Mouse (Mus musculus): ENCODE results near the gene Gm12216. TPM values are rescaled to one million over a fixed set of nuclear protein-coding genes. Genes with fewer than 3 reads are reported as not detected.
A peak's percentile ranks its signal among the peaks of the same experiment; 100 is the strongest.

Gene Gm12216
- total and polyA plus RNA-seq, 3 experiments = 2.6 to 4.4 (median 2.6) TPM

DNA sequence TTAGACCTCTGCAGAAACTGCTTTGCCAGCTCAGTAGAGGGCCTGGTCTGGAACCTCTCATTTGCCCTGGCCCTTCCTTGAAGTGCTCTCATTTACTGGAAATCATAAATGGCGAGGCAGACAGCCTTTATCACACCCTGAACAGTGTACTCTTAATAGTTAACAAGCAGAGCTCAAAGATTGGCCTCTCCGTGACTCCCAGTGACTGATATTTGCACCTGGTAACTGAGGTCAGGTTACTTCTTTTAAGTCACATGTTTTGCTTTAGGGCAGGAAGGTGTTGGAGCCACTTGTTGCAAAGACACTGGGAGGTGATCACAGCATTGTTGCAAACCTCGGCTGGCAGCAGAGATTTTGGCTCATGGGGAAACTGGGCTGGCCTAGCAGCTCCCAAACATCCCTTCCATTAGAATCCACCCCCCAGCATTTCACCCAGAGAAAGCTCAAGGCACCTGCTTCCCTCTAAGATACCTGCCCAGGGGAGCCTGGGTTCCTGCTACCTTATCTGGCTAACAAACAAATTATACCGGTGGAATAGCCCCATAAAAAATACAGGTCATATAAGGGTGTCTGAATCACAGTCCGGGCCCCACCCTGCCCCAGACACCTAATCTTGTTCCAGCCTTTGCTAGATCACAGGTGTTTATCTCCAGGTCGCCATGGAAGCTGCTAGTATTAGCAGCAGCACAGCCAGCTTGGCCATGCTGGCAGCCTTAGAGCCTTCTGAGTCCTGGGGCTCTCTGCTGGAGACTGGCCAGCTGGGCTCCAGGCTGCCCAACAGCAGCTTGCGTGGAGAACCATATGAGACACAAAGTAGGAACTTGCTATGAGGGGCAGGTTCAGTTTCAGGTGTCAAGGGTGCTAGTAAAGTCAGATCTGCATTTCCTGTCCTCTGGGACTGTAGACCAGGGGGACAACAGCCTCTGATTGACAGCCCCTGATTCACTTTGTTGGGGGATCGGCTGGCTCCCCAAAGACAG, 19.1 kb downstream of the Gm12216 start:
- no peak for DNase-seq
- H3K27me3 ChIP-seq (ENCODE audit: control insufficient read depth, insufficient read depth, low read length) = no peaks in the 10 kb centered on the region
- no peaks in the 10 kb centered on the region; the same call in 1 of the 2 replicates for H3K4me1 ChIP-seq (ENCODE audit: control insufficient read depth, insufficient read depth, low read length)
- TF ChIP-seq POLR2A (IDR thresholded peaks at IDR 0.05; ENCODE audit: insufficient read depth, low read depth, low read length) (no peak), CTCF (IDR thresholded peaks at IDR 0.05) (no peak), EP300 (IDR thresholded peaks at IDR 0.05; ENCODE audit: insufficient read depth, low read depth, low read length) (no peak)
- H3K4me3 ChIP-seq = no peak overlapping the region
- H3K79me2 ChIP-seq (replicated peaks; ENCODE audit: control insufficient read depth, insufficient read depth, low read length) = no peaks in the 10 kb centered on the region; the same call in 1 of the 2 replicates
- WGBS = 58% methylated on average over 8 of the region's 8 CpGs
- H3K27ac ChIP-seq = no peak overlapping the region
- H3K9ac ChIP-seq (ENCODE audit: low read depth, low read length) = no peak overlapping the region
- no peaks in the 10 kb centered on the region for H3K36me3 ChIP-seq (ENCODE audit: control insufficient read depth, insufficient read depth, low read length)
- intact Hi-C loops (cut with DNase I) = no loop called here

DNA sequence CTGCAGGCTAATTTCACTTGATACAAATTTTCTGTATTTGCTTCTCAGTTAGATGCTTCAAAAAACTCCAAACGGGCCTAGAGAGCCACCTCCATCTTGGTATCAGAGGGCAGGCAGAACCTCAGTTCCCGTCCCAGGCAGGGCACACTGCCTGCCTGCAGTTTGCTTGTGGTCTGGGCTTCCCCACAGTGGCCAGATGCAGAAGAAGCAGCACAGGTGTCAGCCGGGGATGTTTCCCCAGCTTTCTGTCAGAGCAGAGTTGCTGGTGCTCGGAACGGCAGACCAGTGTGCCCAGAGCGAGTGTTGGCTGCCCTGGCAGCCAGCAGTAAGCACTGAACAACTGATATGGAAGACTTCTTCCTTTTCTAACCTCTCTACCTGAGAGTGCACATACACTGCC, 19.9 kb downstream of the Gm12216 start:
- Histone ChIP-seq H3K4me3 (no peak overlapping the region), H3K27ac (no peak overlapping the region), H3K36me3 (ENCODE audit: control insufficient read depth, insufficient read depth, low read length) (no peaks in the 10 kb centered on the region), H3K79me2 (replicated peaks; ENCODE audit: control insufficient read depth, insufficient read depth, low read length) (no peaks in the 10 kb centered on the region; the same call in 1 of the 2 replicates), H3K27me3 (ENCODE audit: control insufficient read depth, insufficient read depth, low read length) (no peaks in the 10 kb centered on the region), H3K4me1 (ENCODE audit: control insufficient read depth, insufficient read depth, low read length) (no peaks in the 10 kb centered on the region; the same call in 1 of the 2 replicates), H3K9ac (ENCODE audit: low read depth, low read length) (no peak overlapping the region)
- DNase-seq = no peak
- TF ChIP-seq CTCF (IDR thresholded peaks at IDR 0.05) (0 out of 2 replicates have a peak, but pooled peaks have one; percentile 6), EP300 (IDR thresholded peaks at IDR 0.05; ENCODE audit: insufficient read depth, low read depth, low read length) (no peak), POLR2A (IDR thresholded peaks at IDR 0.05; ENCODE audit: insufficient read depth, low read depth, low read length) (no peak)
- WGBS = 82% methylated on average over 6 of the region's 6 CpGs
- intact Hi-C loops (cut with DNase I) = no loop called here

DNA sequence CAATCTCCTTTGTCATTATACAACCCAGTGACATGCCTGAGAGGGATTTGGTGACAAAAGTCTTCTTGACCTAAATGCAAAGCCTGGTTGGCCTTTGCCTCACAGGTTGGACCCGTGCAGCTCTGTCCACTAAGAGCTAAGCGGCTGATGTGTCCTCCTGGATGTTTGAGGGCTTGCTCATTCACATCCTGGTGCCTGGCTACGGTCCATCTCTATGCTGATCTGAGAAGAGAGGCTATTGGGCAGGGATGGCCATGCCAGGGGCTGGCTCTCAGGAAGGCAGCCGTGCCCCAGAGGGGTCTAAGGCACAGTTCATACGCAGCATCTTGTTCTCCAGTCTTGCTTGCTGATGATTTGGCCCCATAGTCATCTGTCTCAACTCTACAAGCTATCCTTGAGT, 21.3 kb downstream of the Gm12216 start:
- H3K36me3 ChIP-seq (ENCODE audit: control insufficient read depth, insufficient read depth, low read length) = no peaks in the 10 kb centered on the region
- H3K27ac ChIP-seq = no peak overlapping the region
- H3K27me3 ChIP-seq (ENCODE audit: control insufficient read depth, insufficient read depth, low read length) = no peaks in the 10 kb centered on the region
- no peak overlapping the region for H3K4me3 ChIP-seq
- TF ChIP-seq POLR2A (IDR thresholded peaks at IDR 0.05; ENCODE audit: insufficient read depth, low read depth, low read length) (no peak), CTCF (IDR thresholded peaks at IDR 0.05) (no peak), EP300 (IDR thresholded peaks at IDR 0.05; ENCODE audit: insufficient read depth, low read depth, low read length) (no peak)
- 79% methylated on average over 5 of the region's 5 CpGs for WGBS
- no peaks in the 10 kb centered on the region; the same call in 1 of the 2 replicates for H3K79me2 ChIP-seq (replicated peaks; ENCODE audit: control insufficient read depth, insufficient read depth, low read length)
- intact Hi-C loops (cut with DNase I) = no loop called here
- no peaks in the 10 kb centered on the region; the same call in 1 of the 2 replicates for H3K4me1 ChIP-seq (ENCODE audit: control insufficient read depth, insufficient read depth, low read length)
- DNase-seq = no peak
- no peak overlapping the region for H3K9ac ChIP-seq (ENCODE audit: low read depth, low read length)

DNA sequence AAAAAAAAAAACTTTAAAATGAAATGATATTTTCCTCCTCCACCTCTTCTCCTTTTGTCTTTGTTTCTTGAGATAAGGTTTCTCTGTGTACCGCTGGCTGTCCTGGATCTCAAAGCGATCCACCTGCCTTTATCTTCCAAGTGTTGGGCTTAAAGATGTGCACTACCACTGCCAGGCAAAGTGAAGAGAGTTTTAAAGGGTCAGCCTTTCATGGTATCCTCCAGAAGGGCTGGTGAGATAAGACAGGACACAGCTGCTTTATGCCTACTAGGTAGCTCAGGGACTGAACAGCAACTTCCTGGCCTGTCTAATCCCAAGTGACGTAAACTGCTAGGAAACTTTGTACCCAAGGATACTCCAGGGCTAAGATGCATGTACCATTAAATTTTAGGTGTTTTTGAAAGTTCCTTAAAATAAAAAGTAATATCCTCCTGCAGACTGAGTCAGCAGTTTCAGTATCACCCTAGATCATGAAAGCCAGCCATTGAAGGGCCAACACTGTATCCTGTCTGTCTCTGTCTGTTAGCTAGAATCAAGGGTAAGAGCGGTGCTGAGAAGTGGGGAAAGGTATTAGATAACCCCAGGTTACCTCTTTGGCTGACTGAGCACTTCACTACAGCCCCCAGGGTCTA, 23.6 kb downstream of the Gm12216 start:
- no peak for DNase-seq
- Histone ChIP-seq H3K27me3 (ENCODE audit: control insufficient read depth, insufficient read depth, low read length) (no peaks in the 10 kb centered on the region), H3K9ac (ENCODE audit: low read depth, low read length) (no peak overlapping the region), H3K4me3 (no peak overlapping the region), H3K79me2 (replicated peaks; ENCODE audit: control insufficient read depth, insufficient read depth, low read length) (no peaks in the 10 kb centered on the region), H3K36me3 (ENCODE audit: control insufficient read depth, insufficient read depth, low read length) (no peaks in the 10 kb centered on the region), H3K4me1 (ENCODE audit: control insufficient read depth, insufficient read depth, low read length) (no peaks in the 10 kb centered on the region; the same call in 1 of the 2 replicates), H3K27ac (no peak overlapping the region)
- 67% methylated on average over 4 of the region's 4 CpGs for WGBS
- TF ChIP-seq EP300 (IDR thresholded peaks at IDR 0.05; ENCODE audit: insufficient read depth, low read depth, low read length) (no peak), CTCF (IDR thresholded peaks at IDR 0.05) (no peak), POLR2A (IDR thresholded peaks at IDR 0.05; ENCODE audit: insufficient read depth, low read depth, low read length) (no peak)
- intact Hi-C loops (cut with DNase I) = no loop called here

DNA sequence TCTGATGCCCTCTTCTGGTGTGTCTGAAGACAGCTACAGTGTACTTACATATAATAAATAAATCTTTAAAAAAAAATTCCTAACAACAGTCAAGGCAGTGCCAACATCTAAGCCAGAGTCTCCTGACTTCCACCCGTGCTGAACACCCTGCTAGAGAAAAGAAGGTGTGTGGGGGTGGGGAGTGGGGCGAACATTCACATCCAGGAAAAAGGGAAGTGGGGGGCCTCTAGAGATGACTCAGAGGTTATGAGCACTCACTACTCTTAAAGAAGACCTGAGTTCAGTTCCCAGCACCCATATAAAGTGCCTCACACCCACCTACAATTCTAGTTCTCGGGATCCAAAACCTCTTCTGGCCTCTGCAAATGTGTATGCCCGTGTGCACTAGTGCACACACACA, 33.6 kb downstream of the Gm12216 start:
- H3K27ac ChIP-seq = peak overlapping the region; percentile 7; the same call in 1 of the 2 replicates
- 76% methylated on average over 4 of the region's 4 CpGs for WGBS
- no peak for DNase-seq
- intact Hi-C loops (cut with DNase I) = no loop called here
- no peaks in the 10 kb centered on the region for H3K79me2 ChIP-seq (replicated peaks; ENCODE audit: control insufficient read depth, insufficient read depth, low read length)
- no peak for TF ChIP-seq EP300 (IDR thresholded peaks at IDR 0.05; ENCODE audit: insufficient read depth, low read depth, low read length)
- TF ChIP-seq CTCF (IDR thresholded peaks at IDR 0.05) = no peak
- TF ChIP-seq POLR2A (IDR thresholded peaks at IDR 0.05; ENCODE audit: insufficient read depth, low read depth, low read length) = no peak
- peaks cover 6% of the 10 kb centered on the region for H3K4me1 ChIP-seq (ENCODE audit: control insufficient read depth, insufficient read depth, low read length)
- H3K36me3 ChIP-seq (ENCODE audit: control insufficient read depth, insufficient read depth, low read length) = peaks cover 3% of the 10 kb centered on the region; the same call in 1 of the 2 replicates
- H3K27me3 ChIP-seq (ENCODE audit: control insufficient read depth, insufficient read depth, low read length) = no peaks in the 10 kb centered on the region
- H3K4me3 ChIP-seq = no peak overlapping the region
- H3K9ac ChIP-seq (ENCODE audit: low read depth, low read length) = no peak overlapping the region
